Mouse (Mus musculus) kidney, embryonic 16.5 days (tissue): ENCODE results near the gene Arid4a. TPM values are rescaled to one million over a fixed set of nuclear protein-coding genes. Genes with fewer than 3 reads are reported as not detected.
A peak's percentile ranks its signal among the peaks of the same experiment; 100 is the strongest.

ENCODE experiments used
- ATAC-seq: fragments of 200-750 bp; cut with Nextera tagmentation; 2 replicates; pipeline ENCODE4 v1.8.0; 2017; ENCODE audit warnings: moderate TSS enrichment; ENCODE audit not compliant: low FRiP score, low TSS enrichment
- H3K27ac ChIP-seq: fragments of 300-500 bp; sonication (generic); 2 replicates; pipeline ENCODE4 v1.5.1; 2014; ENCODE audit warnings: low read length
- H3K27me3 ChIP-seq: fragments of 300-500 bp; sonication (generic); 2 replicates; pipeline ENCODE4 v1.6.1; 2014; ENCODE audit warnings: low read length, control low read depth, mixed read lengths; ENCODE audit not compliant: insufficient read depth
- H3K36me3 ChIP-seq: fragments of 300-500 bp; sonication (generic); 2 replicates; pipeline ENCODE4 v1.6.1; 2014; ENCODE audit warnings: low read length, control low read depth, mixed read lengths; ENCODE audit not compliant: insufficient read depth
- H3K4me1 ChIP-seq: fragments of 300-500 bp; sonication (generic); 2 replicates; pipeline ENCODE4 v1.6.1; 2014; ENCODE audit warnings: low read length, control low read depth, mixed read lengths; ENCODE audit not compliant: insufficient read depth
- H3K4me2 ChIP-seq: fragments of 300-500 bp; sonication (generic); replicated peaks from 2 replicates; pipeline ENCODE4 v1.6.1; 2014; ENCODE audit warnings: low read depth, low read length
- H3K4me3 ChIP-seq: fragments of 300-500 bp; sonication (generic); 2 replicates; pipeline ENCODE4 v1.5.1; 2014; ENCODE audit warnings: mild to moderate bottlenecking, low read length
- H3K9ac ChIP-seq: fragments of 300-500 bp; sonication (generic); replicated peaks from 2 replicates; pipeline ENCODE4 v1.6.1; 2014; ENCODE audit warnings: low read length
- H3K9me3 ChIP-seq: fragments of 300-500 bp; sonication (generic); 2 replicates; pipeline ENCODE4 v1.6.1; 2016; ENCODE audit warnings: low read length, control low read depth
- WGBS: fragments of 180-500 bp; shearing (Covaris S2); extraction: QIAGEN DNeasy Blood & Tissue Kit; methylation state at CpG from one replicate; pipeline ENCODE4 v1.1.7; 2014; 5-methylcytosine and 5-hydroxymethylcytosine counted together
- polyA plus RNA-seq: library from polyadenylated mRNA; unstranded; fragments of >200 nt; fragmentation: Nextera tagmentation; extraction: Ambion mirVana; gene quantifications from 2 replicates; pipeline ENCODE4 v1.2.1, GENCODE M21; 2015

Arid4a gene
- polyA plus RNA-seq, 1 experiment from 2014 or later, result 34.6 TPM

- peaks cover 13% of the 10 kb centered on the region for H3K4me1 ChIP-seq
- peaks cover 12% of the 10 kb centered on the region for H3K36me3 ChIP-seq
- no peaks in the 10 kb centered on the region for H3K9me3 ChIP-seq
- no peak for ATAC-seq
- H3K9ac ChIP-seq, result peak overlapping the region; percentile 58
- 30% methylated on average over 5 of the region's 5 CpGs for WGBS
- no peaks in the 10 kb centered on the region for H3K27me3 ChIP-seq
- H3K4me2 ChIP-seq, result peak overlapping the region; percentile 96
- no peak overlapping the region for H3K27ac ChIP-seq
- H3K4me3 ChIP-seq, result peak overlapping the region; percentile 81
Observed at GRCm38 (mm10) chr12:71135581-71135980, 119.8 kb downstream of the Arid4a start.

GRCm38 (mm10) chr12:71136130-71136973 lies 120.6 kb downstream of the Arid4a start, which contains the start of the genes Timm9 and 2700049A03Rik:
Gene Timm9, minus strand, starts transcription at chr12:71136684.
Gene 2700049A03Rik, plus strand, starts transcription at chr12:71136848.
- under 1% methylated on average over 52 of the region's 52 CpGs for WGBS
- H3K27ac ChIP-seq, result peak within 1 kb of the TSS; percentile 77
- peak within 1 kb of the TSS; percentile 81 for H3K4me3 ChIP-seq
- peak within 1 kb of the TSS; percentile 85 for H3K9ac ChIP-seq
- H3K36me3 ChIP-seq, result peaks cover 19% of the 10 kb centered on the region
- peaks cover 13% of the 10 kb centered on the region for H3K4me1 ChIP-seq
- no peaks in the 10 kb centered on the region for H3K27me3 ChIP-seq
- H3K4me2 ChIP-seq, result peak within 1 kb of the TSS; percentile 96
- H3K9me3 ChIP-seq, result no peaks in the 10 kb centered on the region
- ATAC-seq, result peak; percentile 94

GRCm38 (mm10) chr12:71136974-71137491 lies 121.2 kb downstream of the Arid4a start:
- under 1% methylated on average over 30 of the region's 30 CpGs for WGBS
- H3K36me3 ChIP-seq, result peaks cover 17% of the 10 kb centered on the region
- H3K27me3 ChIP-seq, result no peaks in the 10 kb centered on the region
- peak; percentile 86 for ATAC-seq
- peak overlapping the region; percentile 77 for H3K27ac ChIP-seq
- peak overlapping the region; percentile 81 for H3K4me3 ChIP-seq
- peak overlapping the region; percentile 96 for H3K4me2 ChIP-seq
- peak overlapping the region; percentile 85 for H3K9ac ChIP-seq
- H3K9me3 ChIP-seq, result no peaks in the 10 kb centered on the region
- peaks cover 13% of the 10 kb centered on the region for H3K4me1 ChIP-seq

- H3K27me3 ChIP-seq, result no peaks in the 10 kb centered on the region
- H3K4me3 ChIP-seq, result peak overlapping the region; percentile 81
- WGBS, result 3% methylated on average over 11 of the region's 11 CpGs
- no peak for ATAC-seq
- peak overlapping the region; percentile 96 for H3K4me2 ChIP-seq
- peaks cover 23% of the 10 kb centered on the region for H3K36me3 ChIP-seq
- peak overlapping the region; percentile 73 for H3K9ac ChIP-seq
- no peak overlapping the region for H3K27ac ChIP-seq
- no peaks in the 10 kb centered on the region for H3K9me3 ChIP-seq
- H3K4me1 ChIP-seq, result peaks cover 13% of the 10 kb centered on the region
Observed at GRCm38 (mm10) chr12:71137686-71138085, 121.9 kb downstream of the Arid4a start.

- ATAC-seq, result no peak
- no peaks in the 10 kb centered on the region for H3K9me3 ChIP-seq
- H3K9ac ChIP-seq, result no peak overlapping the region
- WGBS, result 76% methylated on average over 5 of the region's 5 CpGs
- H3K4me1 ChIP-seq, result peaks cover 13% of the 10 kb centered on the region
- H3K27me3 ChIP-seq, result no peaks in the 10 kb centered on the region
- no peak overlapping the region for H3K27ac ChIP-seq
- no peak overlapping the region for H3K4me3 ChIP-seq
- H3K36me3 ChIP-seq, result peaks cover 29% of the 10 kb centered on the region
- H3K4me2 ChIP-seq, result no peak overlapping the region
Observed at GRCm38 (mm10) chr12:71139258-71139828, 123.6 kb downstream of the Arid4a start.

GRCm38 (mm10) chr12:71141189-71141588 lies 125.4 kb downstream of the Arid4a start:
- no peak for ATAC-seq
- H3K9me3 ChIP-seq, result no peaks in the 10 kb centered on the region
- H3K4me2 ChIP-seq, result no peak overlapping the region
- H3K4me3 ChIP-seq, result no peak overlapping the region
- H3K36me3 ChIP-seq, result peaks cover 35% of the 10 kb centered on the region
- H3K4me1 ChIP-seq, result peaks cover 10% of the 10 kb centered on the region
- no peaks in the 10 kb centered on the region for H3K27me3 ChIP-seq
- no peak overlapping the region for H3K27ac ChIP-seq
- H3K9ac ChIP-seq, result no peak overlapping the region

GRCm38 (mm10) chr12:71147641-71148040 lies 131.9 kb downstream of the Arid4a start:
- Histone ChIP-seq H3K4me2 (no peak overlapping the region), H3K9ac (no peak overlapping the region), H3K9me3 (no peaks in the 10 kb centered on the region), H3K36me3 (peaks cover 43% of the 10 kb centered on the region), H3K27me3 (no peaks in the 10 kb centered on the region), H3K27ac (no peak overlapping the region), H3K4me1 (no peaks in the 10 kb centered on the region), H3K4me3 (no peak overlapping the region)
- no peak for ATAC-seq
- WGBS, result 87% methylated on average over 3 of the region's 3 CpGs

Other genes starting within 250 kb of the Arid4a start
- 21.8 and 22.7 TPM in 2 replicates for gene Frmd6, start 190.5 kb upstream of the Arid4a start, polyA plus RNA-seq
- 231 and 240 TPM in 2 replicates for gene Actr10, start 78.1 kb upstream of the Arid4a start, polyA plus RNA-seq
- gene Psma3, start 41.4 kb upstream of the Arid4a start, polyA plus RNA-seq, result 552 and 638 TPM in 2 replicates
- 0.33 TPM in 1 of 2 replicates, not detected in the other for gene Tomm20l, start 95.4 kb downstream of the Arid4a start, polyA plus RNA-seq
- 87.5 and 87.8 TPM in 2 replicates for gene Timm9, start 120.7 kb downstream of the Arid4a start, polyA plus RNA-seq
- gene 2700049A03Rik, start 120.9 kb downstream of the Arid4a start, polyA plus RNA-seq, result 12.2 and 18.0 TPM in 2 replicates